Comparison of ENCODE assay signal across 13 mouse cellular contexts in genomic region chr10:32052546-32053295, GRCm38 (mm10).
"Had no signal": no experiment of that assay in that cellular context is flagged by ENCODE, and none has a peak within 500 bp of the region (broad histone marks: within the 10 kb centered on the region; RNA-seq: fewer than 3 reads in every experiment).

No protein-coding gene starts in this region.

- DNase-seq: kidney, postnatal 10 days; lung, adult 2 months; lung, postnatal 36 days; midbrain, embryonic 14.5 days; thymus, adult 2 months; thymus, postnatal 25 days had no signal

- H3K27ac ChIP-seq: limb, embryonic 10.5 days; liver, embryonic 15.5 days; midbrain, embryonic 10.5 days; neural tube, embryonic 15.5 days; stomach, embryonic 15.5 days had no signal

- H3K4me1 ChIP-seq: limb, embryonic 10.5 days; liver, embryonic 15.5 days; midbrain, embryonic 10.5 days; neural tube, embryonic 15.5 days; stomach, embryonic 15.5 days had no signal

- ATAC-seq: lung, postnatal 0 days had no signal

- H3K4me3 ChIP-seq: limb, embryonic 10.5 days; liver, embryonic 15.5 days; midbrain, embryonic 10.5 days; myocyte; neural tube, embryonic 15.5 days; stomach, embryonic 15.5 days had no signal
